Mouse (Mus musculus): ENCODE measurements at regions not wholly inside any gene's neighbourhood (a gene's known extent, or its start where the extent isn't known, plus 50 kb on each side); places are given as distances from the start of the nearest gene placed in this dataset.

GRCm38 (mm10) chr3:67661529-67661928, 79.0 kb downstream of the Mfsd1 start:
- no peak for DNase-seq

DNA sequence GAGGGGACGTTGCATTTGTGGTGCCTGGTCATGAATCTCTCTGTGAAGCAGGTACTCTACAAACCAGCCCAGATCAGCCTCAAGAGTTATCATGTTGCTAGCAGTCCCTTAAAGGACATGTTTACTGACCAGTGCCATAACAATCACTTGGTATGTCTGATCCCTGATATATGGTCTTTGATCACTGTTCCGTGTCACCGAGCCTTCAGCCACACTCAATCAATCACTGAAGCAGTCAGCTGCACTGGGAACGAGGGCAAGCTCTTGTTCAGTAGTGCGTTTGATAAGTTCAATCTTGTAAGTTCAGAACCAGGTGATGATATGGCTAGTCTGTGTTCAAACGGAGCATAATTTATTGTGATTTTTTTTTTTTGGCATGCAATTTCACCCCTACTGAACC, 126.8 kb downstream of the Mfsd1 start:
- DNase-seq, result no peak

DNA sequence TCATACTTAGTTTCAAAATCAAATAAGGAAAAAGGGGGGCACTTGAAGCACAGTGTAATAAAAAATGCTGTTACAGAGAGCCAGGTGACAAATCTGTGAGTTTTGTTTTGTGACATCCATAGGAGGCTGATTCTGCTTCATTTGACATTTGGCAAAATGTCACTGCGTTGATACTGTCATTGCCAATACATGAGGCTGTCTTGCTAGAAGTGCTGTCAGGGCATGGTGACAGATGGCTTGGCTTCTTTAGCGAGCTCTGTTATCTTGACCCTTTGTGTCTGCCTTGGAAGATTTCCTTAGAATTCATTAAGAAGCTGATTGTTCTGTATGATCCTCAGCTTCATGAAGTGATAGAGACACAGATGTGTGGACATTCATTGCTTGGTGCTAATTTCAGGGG, 129.2 kb downstream of the Mfsd1 start:
- DNase-seq, result no peak

DNA sequence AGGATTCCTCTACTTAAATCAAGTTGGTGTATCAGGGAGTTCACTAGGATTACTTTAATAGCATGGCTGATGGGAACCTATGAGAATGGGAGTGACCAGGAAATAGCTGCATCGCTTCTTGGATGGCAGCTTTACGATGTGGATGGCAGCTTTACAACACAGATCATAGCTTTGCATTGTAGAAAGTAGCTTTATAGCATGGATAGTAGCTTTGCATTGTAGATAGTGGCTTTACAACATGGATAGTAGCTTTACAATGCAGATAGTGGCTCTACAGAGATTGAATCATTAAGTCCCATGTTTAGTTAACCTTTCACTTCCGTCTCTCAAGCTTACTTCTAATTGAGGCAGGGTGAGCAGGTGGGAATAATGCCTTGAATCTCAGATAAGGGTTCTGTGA, 149.4 kb downstream of the Mfsd1 start:
- DNase-seq, result no peak

DNA sequence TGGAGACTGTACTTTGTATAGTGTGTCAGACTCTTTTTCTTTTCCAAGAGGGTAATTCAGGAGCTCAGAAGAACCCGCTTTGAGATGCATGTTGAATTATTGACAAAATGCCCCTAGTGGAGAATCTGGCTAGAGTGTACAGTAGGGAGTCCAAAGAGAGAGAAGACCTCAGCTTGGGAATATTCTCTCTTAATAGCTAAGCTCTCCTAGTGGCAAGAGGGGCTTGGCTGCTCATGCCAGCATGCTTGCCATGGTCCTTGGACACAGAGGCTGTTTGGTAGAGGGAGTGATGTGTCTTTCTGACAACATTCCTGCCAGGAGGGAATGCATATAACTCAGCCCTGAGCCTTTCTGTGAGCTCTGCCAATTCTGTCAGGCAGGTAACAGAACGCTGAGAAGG, 150.3 kb downstream of the Mfsd1 start:
- no peak for DNase-seq

DNA sequence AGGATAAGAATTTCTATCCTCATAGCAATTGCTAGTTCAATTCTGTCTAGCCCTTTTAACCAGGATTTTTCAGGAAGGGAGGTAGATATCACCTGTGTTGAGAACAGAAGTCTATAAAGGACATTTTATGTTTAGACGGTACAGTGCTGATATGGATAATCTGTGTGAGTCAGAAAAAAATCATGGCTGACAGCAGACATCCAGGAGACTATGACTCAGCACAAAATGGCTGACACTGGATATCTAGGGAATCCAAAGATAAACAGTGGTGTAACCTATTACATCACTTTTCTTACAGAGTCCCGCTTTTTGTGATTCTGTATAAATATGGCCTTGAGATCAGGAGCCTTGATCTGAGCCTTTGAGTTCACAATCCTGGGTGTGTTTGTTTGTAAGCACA, 137.8 kb upstream of the Iqcj start:
- DNase-seq, result no peak

GRCm38 (mm10) chr3:67768603-67769002, 123.4 kb upstream of the Iqcj start:
- DNase-seq, result no peak

- DNase-seq, result no peak
These were observed 118.6 kb upstream of the Iqcj start for GRCm38 (mm10) chr3:67773403-67773802.

GRCm38 (mm10) chr3:67782177-67782576, 109.8 kb upstream of the Iqcj start:
- no peak for DNase-seq

- DNase-seq, result no peak
These were observed 85.0 kb upstream of the Iqcj start for GRCm38 (mm10) chr3:67806847-67807601.

- DNase-seq, result no peak
These were observed 63.9 kb upstream of the Iqcj start for GRCm38 (mm10) chr3:67828156-67828555.

DNA sequence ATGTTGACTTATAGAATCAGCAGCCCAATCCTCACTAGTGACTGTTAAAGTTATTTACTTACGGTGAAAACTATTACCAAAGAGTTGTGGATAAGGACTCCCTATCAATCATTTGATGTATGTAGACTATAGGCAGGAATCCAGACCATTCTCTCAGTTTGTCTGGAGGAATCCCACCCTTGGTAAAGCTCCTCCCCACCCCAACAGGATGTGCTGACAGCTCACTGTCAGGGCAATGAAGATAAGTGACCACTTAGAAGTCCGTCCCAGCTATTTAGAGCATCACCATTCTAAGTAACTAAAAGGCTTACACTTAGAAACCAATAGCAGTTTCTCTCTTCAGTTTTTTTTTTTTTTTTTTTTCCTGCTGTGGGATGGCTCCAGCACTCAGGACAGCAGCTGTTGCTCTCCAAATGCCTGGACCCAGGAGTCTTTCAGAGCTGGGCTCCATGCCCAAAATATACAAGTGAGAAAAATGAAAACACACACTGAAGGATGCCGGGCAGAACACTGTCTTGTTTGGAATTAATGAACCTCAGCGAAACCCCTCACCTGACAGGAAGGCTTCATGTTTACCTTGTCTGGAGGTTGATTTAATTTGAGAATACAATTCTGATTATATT, 58.9 kb upstream of the Iqcj start:
- DNase-seq, result peak; percentile 5

All from heart, postnatal 4 days (tissue).